Mouse (Mus musculus): Measurements from ENCODE around the gene H2al1j.

DNA sequence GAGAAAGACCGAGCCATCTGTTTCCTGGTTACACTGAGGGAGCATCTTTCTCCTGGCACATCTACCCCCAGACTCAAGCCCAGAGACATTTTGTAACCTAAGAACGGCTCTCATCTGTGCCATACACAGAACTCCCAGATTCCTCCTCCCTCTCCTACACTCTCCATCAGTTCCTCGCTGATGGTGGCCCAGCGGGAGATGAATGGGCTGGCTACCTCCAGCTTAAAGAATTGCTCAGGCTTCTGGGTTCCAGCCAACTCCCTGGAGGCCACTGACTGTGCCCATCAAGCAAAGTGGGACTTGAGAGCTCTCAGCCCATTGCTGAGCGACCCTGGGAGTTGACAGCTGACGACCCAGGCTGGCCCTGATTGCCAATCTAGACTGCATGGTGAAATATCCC lies 36.3 kb downstream of the H2al1j start:
- TF ChIP-seq POLR2A (IDR thresholded peaks at IDR 0.05; ENCODE audit: borderline replicate concordance, low read depth, low read length) (no peak), CTCF (IDR thresholded peaks at IDR 0.05; ENCODE audit: low read depth, low read length) (no peak)

Data from bone marrow macrophage, adult 2 months (primary cell).